Mouse (Mus musculus): Measurements from ENCODE around the gene Zmym2. TPM values are rescaled to one million over a fixed set of nuclear protein-coding genes. Genes with fewer than 3 reads are reported as not detected.

The Zmym2 gene
- total RNA-seq, 4 experiments from 2014 or later, result 29.4 to 35.2 (median 30.8) TPM

DNA sequence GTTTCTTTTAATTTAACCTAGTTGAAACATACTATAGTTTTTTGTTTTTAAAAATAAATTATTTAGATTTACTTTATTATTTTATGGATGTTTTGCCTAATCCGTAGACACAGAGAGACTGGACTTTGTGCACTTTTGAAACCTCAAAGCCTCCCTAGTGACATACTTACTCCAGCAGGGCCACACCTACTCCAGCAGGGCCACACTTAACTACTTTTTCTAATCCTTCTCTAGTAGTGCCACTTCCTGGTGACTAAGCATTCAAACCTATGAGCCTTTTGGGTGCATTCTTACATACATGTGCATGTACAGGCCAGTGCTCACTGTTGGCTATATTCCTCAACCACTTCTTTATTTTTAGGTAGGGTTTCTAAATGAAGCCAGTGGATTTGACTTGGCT, 19.2 kb downstream of the Zmym2 start:
- DNase-seq (ENCODE audit: low spot score), result no peak

- no peak for DNase-seq (ENCODE audit: low spot score)
These were observed 32.1 kb downstream of the Zmym2 start for GRCm38 (mm10) chr14:56918532-56918931.

GRCm38 (mm10) chr14:56935481-56935880, 49.0 kb downstream of the Zmym2 start:
- no peak for DNase-seq (ENCODE audit: low spot score)

GRCm38 (mm10) chr14:56939903-56940302, 53.5 kb downstream of the Zmym2 start:
- DNase-seq (ENCODE audit: low spot score), result no peak

GRCm38 (mm10) chr14:56952928-56953327, 66.5 kb downstream of the Zmym2 start:
- no peak for DNase-seq (ENCODE audit: low spot score)

DNA sequence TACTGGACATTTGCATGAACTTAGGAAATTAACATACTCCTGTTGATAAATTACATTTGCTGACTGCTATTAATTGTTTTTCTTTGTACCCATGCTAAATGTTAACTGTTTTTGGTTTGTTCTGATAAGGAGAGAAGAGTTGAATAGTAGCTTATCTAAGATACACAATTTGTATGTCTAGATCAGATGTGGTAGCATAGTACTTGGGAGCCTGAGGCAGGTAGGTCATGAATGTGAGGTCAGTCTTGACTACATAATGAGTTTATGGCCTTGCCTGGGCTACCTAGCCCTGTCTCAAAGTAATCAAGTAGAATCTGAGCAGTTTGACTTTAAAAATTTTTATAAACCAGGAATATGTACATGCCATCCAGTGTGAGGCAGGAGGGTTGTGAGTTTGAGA, 67.9 kb downstream of the Zmym2 start:
- no peak for DNase-seq (ENCODE audit: low spot score)

- DNase-seq (ENCODE audit: low spot score), result peak; percentile 22
These were observed 77.7 kb downstream of the Zmym2 start for GRCm38 (mm10) chr14:56963969-56964734.

- no peak for DNase-seq (ENCODE audit: low spot score)
These were observed 83.2 kb downstream of the Zmym2 start for GRCm38 (mm10) chr14:56969653-56970052.

DNA sequence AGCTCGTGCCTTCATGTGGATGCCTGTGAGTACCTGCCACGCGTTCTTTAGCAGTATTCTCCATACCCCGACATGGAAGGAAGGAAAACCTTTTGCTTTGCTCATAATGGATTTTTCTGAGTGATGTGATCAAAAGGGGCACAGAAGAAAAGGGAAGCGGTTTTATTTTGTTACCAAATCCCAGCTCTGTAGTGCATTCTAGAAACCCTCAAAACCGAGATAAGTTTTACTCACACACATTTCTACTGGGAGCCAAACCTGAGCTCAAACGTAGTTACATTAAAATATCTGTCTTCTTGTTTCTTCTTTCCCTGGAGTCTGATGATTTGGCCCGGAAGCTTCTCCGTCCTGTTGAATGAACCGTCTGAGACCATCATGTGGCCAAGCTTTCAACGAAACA, 83.7 kb downstream of the Zmym2 start:
- DNase-seq (ENCODE audit: low spot score), result no peak

- no peak for DNase-seq (ENCODE audit: low spot score)
These were observed 91.7 kb downstream of the Zmym2 start for GRCm38 (mm10) chr14:56978045-56978655.

DNA sequence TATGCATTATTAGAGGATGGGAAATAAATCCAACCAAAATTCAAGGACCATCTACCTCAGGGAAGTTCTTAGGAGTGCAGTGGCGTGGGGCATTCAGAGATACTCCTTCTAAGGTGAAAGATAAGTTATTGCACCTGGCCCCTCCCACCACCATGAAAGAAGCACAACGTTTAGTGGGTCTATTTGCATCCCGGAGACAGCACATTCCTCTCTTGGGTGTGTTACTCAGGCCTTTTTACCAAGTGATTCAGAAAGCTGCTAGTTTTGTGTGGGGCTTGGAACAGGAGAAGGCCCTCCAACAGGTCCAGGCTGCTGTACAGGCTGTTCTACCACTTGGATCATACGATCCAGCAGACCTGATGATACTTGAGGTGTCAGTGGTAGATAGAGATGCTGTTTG, 102.2 kb downstream of the Zmym2 start:
- DNase-seq (ENCODE audit: low spot score), result no peak

Other genes with a start within 250 kb of the Zmym2 start
- gene Mphosph8, start 218.4 kb upstream of the Zmym2 start, total RNA-seq (2022), result 10 to 100 TPM; 24.3 to 29.5 (median 27.0) TPM
- gene Pspc1, start 108.3 kb upstream of the Zmym2 start, total RNA-seq (2022), result 10 to 100 TPM; 12.1 to 22.6 (median 17.0) TPM
- gene Zmym5, start 74.9 kb upstream of the Zmym2 start, total RNA-seq (2022), result 10 to 100 TPM; 17.9 to 21.2 (median 20.6) TPM
- 10 to 100 TPM; 14.4 to 18.5 (median 15.6) TPM for gene Gja3, start 171.4 kb downstream of the Zmym2 start, total RNA-seq (2022)
- not detected for gene Gjb2, start 218.0 kb downstream of the Zmym2 start, total RNA-seq (2022)
- gene Gm4491, start 229.2 kb downstream of the Zmym2 start, total RNA-seq (2022), result not detected
- gene Gjb6, start 247.0 kb downstream of the Zmym2 start, total RNA-seq (2022), result not detected